Mouse (Mus musculus): ENCODE results near the gene Tubb2b. TPM values are rescaled to one million over a fixed set of nuclear protein-coding genes. Genes with fewer than 3 reads are reported as not detected.
"Not testable (repeated sequence)": the region's sequence is repeated elsewhere in the genome, so short reads cannot be mapped to it uniquely, and the experiment has no call there.

The Tubb2b gene
- total and polyA plus RNA-seq, 3 experiments = 3.5 to 9.7 (median 3.8) TPM

DNA sequence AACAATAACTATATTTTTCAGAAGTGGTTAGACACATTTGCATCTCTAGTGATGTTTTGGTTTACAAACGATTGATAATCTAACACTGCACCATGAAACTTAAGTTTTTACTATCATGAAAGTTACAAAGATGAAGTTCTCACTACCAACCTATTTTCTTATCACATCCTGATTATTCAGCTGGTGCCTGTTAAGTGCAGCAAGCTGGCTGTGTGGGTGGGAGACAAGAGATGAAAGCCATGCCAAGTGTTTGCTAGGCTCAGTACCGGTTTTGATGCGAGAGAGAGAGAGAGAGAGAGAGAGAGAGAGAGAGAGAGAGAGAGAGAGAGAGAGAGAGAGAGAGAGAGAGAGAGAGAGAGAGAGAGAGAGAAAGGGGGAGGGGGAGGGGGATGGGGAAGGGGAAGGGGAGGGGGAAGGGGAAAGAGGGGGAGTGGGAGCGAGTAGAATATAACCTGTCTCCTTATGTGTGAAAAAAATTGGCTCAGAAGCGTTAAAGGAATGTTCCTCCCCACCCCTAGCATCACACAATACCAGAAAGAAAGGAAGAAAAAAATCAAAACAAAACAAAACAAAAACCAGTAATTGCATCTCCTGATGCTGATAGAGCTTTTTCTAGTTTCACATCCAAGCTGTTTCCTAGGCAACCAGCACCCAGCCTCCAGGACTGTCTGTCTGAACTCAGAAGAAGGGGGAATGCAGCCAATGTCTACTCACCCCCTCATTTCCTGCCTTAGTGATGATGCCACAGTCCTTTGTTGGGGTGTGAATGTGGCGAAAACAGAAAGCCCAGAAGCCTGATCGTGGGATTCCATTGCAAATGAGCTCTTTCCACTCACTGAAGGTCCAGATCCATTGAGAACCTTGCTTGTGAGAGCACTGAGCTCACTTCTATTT lies 34.5 kb downstream of the Tubb2b start:
- DNase-seq (ENCODE audit: low spot score) (no peak), ATAC-seq (ENCODE audit: extremely low read depth, insufficient number of reproducible peaks, low FRiP score, poor library complexity, severe bottlenecking) (no peak)
- TF ChIP-seq TAL1 (conservative IDR thresholded peaks at IDR 0.05; ENCODE audit: low read depth, low read length) (no peak), GATA2 (IDR thresholded peaks at IDR 0.05; ENCODE audit: borderline replicate concordance, low read depth, low read length) (no peak), CTCF (IDR thresholded peaks at IDR 0.05; ENCODE audit: low read depth, low read length) (no peak), POLR2AphosphoS5 (IDR thresholded peaks at IDR 0.05; ENCODE audit: insufficient replicate concordance, low read depth, low read length) (no peak), GATA1 (IDR thresholded peaks at IDR 0.05; ENCODE audit: borderline replicate concordance, low read length) (no peak)
- no peaks in the 10 kb centered on the region for H3K27me3 ChIP-seq (ENCODE audit: insufficient read depth, low read length)
- H3K4me3 ChIP-seq (ENCODE audit: low read depth, low read length) = no peak overlapping the region
- peaks cover 22% of the 10 kb centered on the region for H3K4me1 ChIP-seq (ENCODE audit: insufficient read depth, low read depth, low read length)
- H3K36me3 ChIP-seq (replicated peaks) = no peaks in the 10 kb centered on the region
- H3K9me3 ChIP-seq (replicated peaks) = peaks cover 3% of the 10 kb centered on the region

DNA sequence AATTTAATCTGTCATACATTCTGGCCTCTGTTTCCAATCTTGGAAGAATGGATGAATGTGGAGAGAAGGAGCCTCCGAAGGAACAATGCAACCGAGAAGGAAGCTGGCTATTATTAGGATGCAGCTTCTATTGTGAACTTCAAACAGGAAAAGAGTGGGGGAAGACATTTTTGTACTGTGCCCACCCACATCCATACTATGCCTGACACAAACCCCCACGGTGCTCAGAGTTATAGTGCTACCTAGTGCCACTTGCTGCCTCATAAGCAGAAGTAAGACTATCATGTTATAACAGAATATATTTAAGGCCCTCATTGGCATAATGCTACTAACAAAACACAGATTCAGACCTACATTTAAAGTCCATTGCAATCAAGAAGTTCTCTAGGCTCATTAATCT lies 40.9 kb downstream of the Tubb2b start:
- Histone ChIP-seq H3K36me3 (replicated peaks) (no peaks in the 10 kb centered on the region), H3K4me3 (ENCODE audit: low read depth, low read length) (no peak overlapping the region), H3K27me3 (ENCODE audit: insufficient read depth, low read length) (peaks cover 26% of the 10 kb centered on the region), H3K9me3 (replicated peaks) (no peaks in the 10 kb centered on the region), H3K4me1 (ENCODE audit: insufficient read depth, low read depth, low read length) (peaks cover under 1% of the 10 kb centered on the region; the same call in 1 of the 2 replicates)
- ATAC-seq (ENCODE audit: extremely low read depth, insufficient number of reproducible peaks, low FRiP score, poor library complexity, severe bottlenecking) (no peak), DNase-seq (ENCODE audit: low spot score) (no peak)
- TF ChIP-seq CTCF (IDR thresholded peaks at IDR 0.05; ENCODE audit: low read depth, low read length) (no peak), POLR2AphosphoS5 (IDR thresholded peaks at IDR 0.05; ENCODE audit: insufficient replicate concordance, low read depth, low read length) (no peak), GATA1 (IDR thresholded peaks at IDR 0.05; ENCODE audit: borderline replicate concordance, low read length) (no peak), TAL1 (conservative IDR thresholded peaks at IDR 0.05; ENCODE audit: low read depth, low read length) (no peak), GATA2 (IDR thresholded peaks at IDR 0.05; ENCODE audit: borderline replicate concordance, low read depth, low read length) (no peak)

DNA sequence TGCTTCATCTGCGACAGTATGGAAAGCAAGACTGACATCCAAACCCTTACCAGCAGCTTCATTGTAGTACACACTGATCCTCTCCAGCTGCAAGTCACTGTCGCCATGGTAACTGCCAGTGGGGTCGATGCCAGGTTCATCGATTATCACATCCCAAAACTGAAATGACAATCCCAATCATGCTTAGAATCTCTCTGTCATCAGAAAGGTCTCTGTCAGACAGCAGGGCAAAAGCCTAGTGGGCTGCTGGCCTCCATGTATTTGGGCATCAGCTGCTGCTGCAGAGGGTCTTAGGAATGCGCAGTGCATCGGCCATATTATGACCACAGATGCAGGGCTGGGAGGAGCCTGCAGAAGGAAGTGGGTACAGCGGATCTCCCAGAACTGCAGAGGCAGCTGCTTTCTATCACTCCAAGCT lies 41.4 kb downstream of the Tubb2b start:
- no peak for ATAC-seq (ENCODE audit: extremely low read depth, insufficient number of reproducible peaks, low FRiP score, poor library complexity, severe bottlenecking)

DNA sequence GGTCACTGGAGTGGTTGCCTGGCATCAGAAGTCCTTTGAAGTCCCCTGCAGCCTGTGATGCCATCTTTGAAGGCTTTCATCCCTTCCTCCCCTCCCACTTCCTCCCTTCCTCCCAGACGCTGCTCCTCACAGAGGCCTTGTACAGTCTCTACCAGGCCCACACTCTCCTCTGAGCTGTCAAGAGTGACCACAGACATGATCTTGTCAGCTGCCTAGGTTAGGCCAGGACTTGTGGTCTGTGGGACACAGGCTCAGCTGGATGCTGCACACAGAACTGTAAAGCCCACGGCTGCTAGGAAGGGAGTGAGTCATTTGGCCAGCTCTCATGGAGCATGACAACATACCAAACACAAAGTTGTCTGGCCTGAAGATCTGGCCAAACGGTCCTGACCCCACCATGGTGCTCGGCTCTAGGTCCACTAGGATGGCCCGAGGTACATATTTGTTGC lies 42.0 kb downstream of the Tubb2b start:
- ATAC-seq (ENCODE audit: extremely low read depth, insufficient number of reproducible peaks, low FRiP score, poor library complexity, severe bottlenecking); H3K4me3 ChIP-seq (ENCODE audit: low read depth, low read length); H3K9me3 ChIP-seq (replicated peaks); H3K4me1 ChIP-seq (ENCODE audit: insufficient read depth, low read depth, low read length); H3K36me3 ChIP-seq (replicated peaks); DNase-seq (ENCODE audit: low spot score): not testable (repeated sequence)
- peaks cover 29% of the 10 kb centered on the region for H3K27me3 ChIP-seq (ENCODE audit: insufficient read depth, low read length)

More for the DNA sequence above, 41.4 kb downstream of the Tubb2b start:
- TF ChIP-seq CTCF (IDR thresholded peaks at IDR 0.05; ENCODE audit: low read depth, low read length) = no peak
- no peak for TF ChIP-seq POLR2AphosphoS5 (IDR thresholded peaks at IDR 0.05; ENCODE audit: insufficient replicate concordance, low read depth, low read length)
- TF ChIP-seq GATA2 (IDR thresholded peaks at IDR 0.05; ENCODE audit: borderline replicate concordance, low read depth, low read length) = no peak
- TF ChIP-seq GATA1 (IDR thresholded peaks at IDR 0.05; ENCODE audit: borderline replicate concordance, low read length) = no peak
- TF ChIP-seq TAL1 (conservative IDR thresholded peaks at IDR 0.05; ENCODE audit: low read depth, low read length) = no peak
- H3K4me1 ChIP-seq (ENCODE audit: insufficient read depth, low read depth, low read length) = peaks cover 2% of the 10 kb centered on the region; the same call in 1 of the 2 replicates
- H3K9me3 ChIP-seq (replicated peaks) = no peaks in the 10 kb centered on the region
- H3K27me3 ChIP-seq (ENCODE audit: insufficient read depth, low read length) = peaks cover 29% of the 10 kb centered on the region
- DNase-seq (ENCODE audit: low spot score) = no peak
- no peaks in the 10 kb centered on the region for H3K36me3 ChIP-seq (replicated peaks)
- H3K4me3 ChIP-seq (ENCODE audit: low read depth, low read length) = no peak overlapping the region

DNA sequence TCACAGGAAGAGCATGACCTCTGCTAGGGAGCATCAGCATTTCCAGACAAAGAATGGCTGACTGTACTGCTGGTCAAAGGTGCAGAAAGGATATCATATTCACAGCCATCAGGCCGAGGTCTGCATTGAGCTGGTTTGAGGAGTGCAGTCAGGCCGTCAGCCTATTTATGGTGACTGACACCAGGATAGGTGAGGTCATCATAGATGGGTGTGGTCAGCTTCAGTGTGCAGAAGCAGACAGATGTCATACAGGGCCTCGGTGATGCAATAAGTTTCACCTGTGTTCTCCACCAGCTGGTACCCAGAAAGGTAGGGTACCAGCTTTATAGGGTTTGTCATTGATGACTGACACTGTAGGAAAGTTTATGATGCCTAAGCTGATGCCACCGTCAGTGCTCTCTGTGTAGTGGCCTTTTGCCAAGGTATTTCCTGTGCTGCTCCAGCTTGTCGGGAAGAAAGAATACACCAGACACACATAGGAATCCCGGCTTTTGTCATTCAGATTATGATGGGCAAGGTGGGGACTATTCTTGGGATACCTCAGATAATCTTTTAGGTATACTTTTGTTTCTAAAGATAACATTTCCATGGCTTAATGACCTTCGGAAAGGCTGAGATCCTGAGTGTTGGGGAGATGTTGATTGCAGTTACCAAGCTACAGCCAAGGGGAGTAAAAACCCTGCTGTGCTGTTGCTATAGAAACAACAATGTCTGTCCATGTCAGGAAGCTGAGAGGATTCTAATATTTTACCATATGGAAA lies 43.0 kb downstream of the Tubb2b start:
- TF ChIP-seq TAL1 (conservative IDR thresholded peaks at IDR 0.05; ENCODE audit: low read depth, low read length) = no peak
- no peak for TF ChIP-seq POLR2AphosphoS5 (IDR thresholded peaks at IDR 0.05; ENCODE audit: insufficient replicate concordance, low read depth, low read length)
- TF ChIP-seq GATA1 (IDR thresholded peaks at IDR 0.05; ENCODE audit: borderline replicate concordance, low read length) = no peak
- TF ChIP-seq GATA2 (IDR thresholded peaks at IDR 0.05; ENCODE audit: borderline replicate concordance, low read depth, low read length) = no peak
- no peak for TF ChIP-seq CTCF (IDR thresholded peaks at IDR 0.05; ENCODE audit: low read depth, low read length)
- Histone ChIP-seq H3K27me3 (ENCODE audit: insufficient read depth, low read length) (peaks cover 29% of the 10 kb centered on the region), H3K36me3 (replicated peaks) (no peaks in the 10 kb centered on the region), H3K4me1 (ENCODE audit: insufficient read depth, low read depth, low read length) (peaks cover 2% of the 10 kb centered on the region; the same call in 1 of the 2 replicates), H3K9me3 (replicated peaks) (no peaks in the 10 kb centered on the region), H3K4me3 (ENCODE audit: low read depth, low read length) (no peak overlapping the region)
- DNase-seq (ENCODE audit: low spot score) (no peak), ATAC-seq (ENCODE audit: extremely low read depth, insufficient number of reproducible peaks, low FRiP score, poor library complexity, severe bottlenecking) (no peak)

Measured in G1E (cell line).